ENCODE assay signal across 16 mouse cellular contexts in the genomic region with DNA sequence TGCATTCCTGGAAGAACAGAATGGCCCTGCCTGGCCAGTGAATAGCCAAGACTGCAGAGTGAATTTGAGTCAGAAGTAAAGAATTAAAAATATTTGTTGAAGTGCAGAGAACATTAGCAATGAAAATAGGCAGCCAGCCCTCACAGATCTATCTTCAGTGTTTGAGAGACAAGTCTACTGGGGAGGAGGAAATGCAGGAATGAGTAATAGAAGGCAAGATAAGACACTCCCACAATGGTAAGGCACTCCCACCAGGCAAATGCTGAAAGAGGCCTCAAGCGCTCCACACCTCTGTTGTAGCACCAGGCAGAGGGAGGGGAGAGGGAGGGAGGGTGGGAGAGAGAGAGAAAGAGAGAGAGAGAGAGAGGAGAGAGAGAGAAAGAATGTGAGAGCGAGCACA. TPM values are rescaled to one million over a fixed set of nuclear protein-coding genes. Genes with fewer than 3 reads are reported as not detected.
DNase-seq lines count a peak whose midpoint lies in the region; ATAC-seq and TF ChIP-seq lines count a peak whose summit lies in the region.
"Had no signal": no experiment of that assay in that cellular context is flagged by ENCODE, and none has a peak within 500 bp of the region (broad histone marks: within the 10 kb centered on the region; RNA-seq: fewer than 3 reads in every experiment).

No protein-coding gene starts in this region.

- CTCF ChIA-PET in Patski (lab: Charles Lee) = interaction anchor here (0.9 kb wide), 2 partner anchors 10 to 218 kb away, joined by 3 read pairs; no protein-coding TSS in a partner anchor

- H3K36me3 ChIP-seq in liver, embryonic 11.5 days (ENCODE audit: control insufficient read depth, insufficient read depth, low read length) = 0 out of 2 replicates have a peak, but pooled peaks cover 3% of the 10 kb centered on the region
- H3K36me3 ChIP-seq in stomach, embryonic 16.5 days (ENCODE audit: control insufficient read depth, insufficient read depth, low read length) = no peaks in the 10 kb centered on the region

- no peaks in the 10 kb centered on the region for H3K9me3 ChIP-seq in liver, embryonic 11.5 days (ENCODE audit: control insufficient read depth, low read length)
- H3K9me3 ChIP-seq in stomach, embryonic 16.5 days (replicated peaks; ENCODE audit: control insufficient read depth, low read length) = no peaks in the 10 kb centered on the region
- H3K9me3 ChIP-seq: embryonic facial prominence, embryonic 13.5 days; forebrain, embryonic 10.5 days; megakaryocyte, embryonic 14.5 days had no signal

- peaks cover 8% of the 10 kb centered on the region for H3K4me1 ChIP-seq in liver, embryonic 11.5 days (replicated peaks; ENCODE audit: control insufficient read depth, insufficient read depth, low read length)
- H3K4me1 ChIP-seq in stomach, embryonic 16.5 days (ENCODE audit: control insufficient read depth, insufficient read depth, low read length) = no peaks in the 10 kb centered on the region; the same call in 1 of the 2 replicates
- H3K4me1 ChIP-seq: embryonic facial prominence, embryonic 13.5 days; forebrain, embryonic 10.5 days had no signal

- H3K27me3 ChIP-seq in Patski = no peaks in the 10 kb centered on the region
- H3K27me3 ChIP-seq in liver, embryonic 11.5 days (replicated peaks; ENCODE audit: control insufficient read depth, insufficient read depth, low read length) = no peaks in the 10 kb centered on the region
- H3K27me3 ChIP-seq in stomach, embryonic 16.5 days (ENCODE audit: control insufficient read depth, insufficient read depth, low read length) = no peaks in the 10 kb centered on the region
- H3K27me3 ChIP-seq: embryonic facial prominence, embryonic 13.5 days; megakaryocyte, embryonic 14.5 days had no signal

- no peak for TF ChIP-seq CTCF in Patski (IDR thresholded peaks at IDR 0.05)

- H3K4me2 ChIP-seq in liver, embryonic 11.5 days = no peak overlapping the region
- H3K4me2 ChIP-seq in stomach, embryonic 16.5 days (ENCODE audit: low read depth, low read length) = no peak overlapping the region
- H3K4me2 ChIP-seq: embryonic facial prominence, embryonic 13.5 days had no signal

- peak; percentile 83 for ATAC-seq in Patski
- ATAC-seq in liver, embryonic 11.5 days (replicated peaks; ENCODE audit: low FRiP score) = peak; percentile 82
- peak; percentile 84; the same call in 1 of the 2 replicates for ATAC-seq in stomach, embryonic 16.5 days (ENCODE audit: insufficient read depth, low FRiP score)
- ATAC-seq in monocyte, adult 5-6 weeks (replicated peaks; ENCODE audit: insufficient number of reproducible peaks, low FRiP score, low TSS enrichment, poor library complexity, severe bottlenecking) = no peak

- H3K9ac ChIP-seq in liver, embryonic 11.5 days (ENCODE audit: low read depth, low read length) = no peak overlapping the region
- no peak overlapping the region for H3K9ac ChIP-seq in stomach, embryonic 16.5 days (ENCODE audit: low read length)
- H3K9ac ChIP-seq: embryonic facial prominence, embryonic 13.5 days had no signal

- no peak overlapping the region for H3K27ac ChIP-seq in liver, embryonic 11.5 days (ENCODE audit: low read depth, low read length)
- peak overlapping the region; percentile 56; the same call in 1 of the 2 replicates for H3K27ac ChIP-seq in stomach, embryonic 16.5 days (ENCODE audit: low read length)
- H3K27ac ChIP-seq: embryonic facial prominence, embryonic 13.5 days; forebrain, embryonic 10.5 days; kidney, postnatal 0 days had no signal

- 62% methylated on average over 2 of the region's 2 CpGs for WGBS in liver, embryonic 11.5 days
- WGBS in stomach, embryonic 16.5 days = 61% methylated on average over 2 of the region's 2 CpGs

- in situ Hi-C loops in Patski (cut with MboI; ENCODE audit: low pct_unique_long_range_greater_than_20kb) = loop anchor here (10.0 kb wide), 2 partner anchors 269 to 459 kb away; no protein-coding TSS in a partner anchor

- POLR2A ChIA-PET in Patski (lab: Charles Lee) = no interaction called here

- no peak overlapping the region for H3K4me3 ChIP-seq in liver, embryonic 11.5 days (ENCODE audit: low read depth, low read length)
- no peak overlapping the region for H3K4me3 ChIP-seq in stomach, embryonic 16.5 days (replicated peaks; ENCODE audit: low read length)
- H3K4me3 ChIP-seq: embryonic facial prominence, embryonic 13.5 days; forebrain, embryonic 10.5 days; megakaryocyte, embryonic 14.5 days had no signal

- peak; percentile 10 for DNase-seq in lung, postnatal 10 days
- DNase-seq in lung, postnatal 14 days = no peak
- DNase-seq in Patski (ENCODE audit: low read depth, low spot score) = no peak
- DNase-seq in liver, embryonic 11.5 days (ENCODE audit: low spot score) = no peak
- no peak for DNase-seq in spleen, postnatal 14 days (ENCODE audit: low spot score in 2 of 2)
- DNase-seq in left cerebral cortex, adult 8-10 months (ENCODE audit: low spot score in 2 of 2) = no peak
- DNase-seq: adrenal gland, adult 8-10 months; cerebellum, adult 11-12 months; right cerebral cortex, postnatal 4 days; thymus, postnatal 25 days had no signal

RNA-seq across cellular contexts. Expression of gene Fzd5, which starts 22.1 kb away (rescaled TPM):
- polyA plus RNA-seq in Patski (2021) = 12.0 TPM
- polyA plus RNA-seq in liver, embryonic 11.5 days (2014; fragmentation: Nextera tagmentation; extraction: Ambion mirVana) = 2.2 and 2.7 TPM in 2 replicates
- 5.5 and 5.7 TPM in 2 replicates for polyA plus RNA-seq in stomach, embryonic 16.5 days (2015; fragmentation: Nextera tagmentation; extraction: Ambion mirVana)
- 4.8 to 20.0 TPM (median 6.9 TPM) in 3 replicates for total RNA-seq in monocyte, adult 5-6 weeks (2017)
- 1 to 10 TPM; 2.2 to 2.8 (median 2.6) TPM for total RNA-seq in left cerebral cortex, adult 8-10 months (2022)

RNA-seq across cellular contexts. Expression of gene Ccnyl1, which starts 25.2 kb away (rescaled TPM):
- polyA plus RNA-seq in Patski (2021) = 24.6 TPM
- polyA plus RNA-seq in liver, embryonic 11.5 days (2014; fragmentation: Nextera tagmentation; extraction: Ambion mirVana) = 3.4 and 4.7 TPM in 2 replicates
- polyA plus RNA-seq in stomach, embryonic 16.5 days (2015; fragmentation: Nextera tagmentation; extraction: Ambion mirVana) = 3.5 and 4.0 TPM in 2 replicates
- total RNA-seq in monocyte, adult 5-6 weeks (2017) = 4.4 to 7.2 TPM (median 4.7 TPM) in 3 replicates
- 10 to 100 TPM; 16.3 to 21.0 (median 19.7) TPM for total RNA-seq in left cerebral cortex, adult 8-10 months (2022)
